Mouse (Mus musculus) lung, embryonic 14.5 days (tissue): ENCODE measurements at regions not wholly inside any gene's neighbourhood (a gene's known extent, or its start where the extent isn't known, plus 50 kb on each side); places are given as distances from the start of the nearest gene placed in this dataset.
A peak's percentile ranks its signal among the peaks of the same experiment; 100 is the strongest.
"Not testable (repeated sequence)": the region's sequence is repeated elsewhere in the genome, so short reads cannot be mapped to it uniquely, and the experiment has no call there.

Source experiments
- ATAC-seq: fragments of 200-750 bp; cut with Nextera tagmentation; 2 replicates; pipeline ENCODE4 v1.8.0; 2017; ENCODE audit warnings: mild to moderate bottlenecking, moderate TSS enrichment, moderate library complexity; ENCODE audit not compliant: insufficient read depth
- DNase-seq: peaks from one replicate; pipeline ENCODE4 v3.0.0-alpha.2; 2015
- H3K27ac ChIP-seq: fragments of 300-500 bp; sonication (generic); 2 replicates; pipeline ENCODE4 v1.5.1; 2014; ENCODE audit warnings: low read depth, mild to moderate bottlenecking, moderate library complexity
- H3K27me3 ChIP-seq: fragments of 300-500 bp; sonication (generic); 2 replicates; pipeline ENCODE4 v1.6.1; 2014; ENCODE audit warnings: low read length, control low read depth; ENCODE audit not compliant: insufficient read depth
- H3K36me3 ChIP-seq: fragments of 300-500 bp; sonication (generic); 2 replicates; pipeline ENCODE4 v1.6.1; 2014; ENCODE audit warnings: control low read depth; ENCODE audit not compliant: insufficient read depth
- H3K4me1 ChIP-seq: fragments of 300-500 bp; sonication (generic); 2 replicates; pipeline ENCODE4 v1.6.1; 2014; ENCODE audit warnings: antibody characterized with exemption, control low read depth; ENCODE audit not compliant: insufficient read depth
- H3K4me2 ChIP-seq: fragments of 300-500 bp; sonication (generic); 2 replicates; pipeline ENCODE4 v1.6.1; 2014; ENCODE audit warnings: mild to moderate bottlenecking
- H3K4me3 ChIP-seq: fragments of 300-500 bp; sonication (generic); 2 replicates; pipeline ENCODE4 v1.5.1; 2014; ENCODE audit warnings: low read depth, low read length
- H3K9ac ChIP-seq: fragments of 300-500 bp; sonication (generic); 2 replicates; pipeline ENCODE4 v1.6.1; 2014
- H3K9me3 ChIP-seq: fragments of 300-500 bp; sonication (generic); 2 replicates; pipeline ENCODE4 v1.6.1; 2016; ENCODE audit warnings: low read depth, low read length, control low read depth
- CTCF ChIP-seq: IDR thresholded peaks from 2 replicates; pipeline ENCODE4 v1.5.1; 2016; ENCODE audit warnings: antibody characterized with exemption, low read depth
- WGBS: fragments of 180-500 bp; shearing (Covaris S2); extraction: QIAGEN DNeasy Blood & Tissue Kit; methylation state at CpG from one replicate; pipeline ENCODE4 v1.1.7; 2014; 5-methylcytosine and 5-hydroxymethylcytosine counted together

DNA sequence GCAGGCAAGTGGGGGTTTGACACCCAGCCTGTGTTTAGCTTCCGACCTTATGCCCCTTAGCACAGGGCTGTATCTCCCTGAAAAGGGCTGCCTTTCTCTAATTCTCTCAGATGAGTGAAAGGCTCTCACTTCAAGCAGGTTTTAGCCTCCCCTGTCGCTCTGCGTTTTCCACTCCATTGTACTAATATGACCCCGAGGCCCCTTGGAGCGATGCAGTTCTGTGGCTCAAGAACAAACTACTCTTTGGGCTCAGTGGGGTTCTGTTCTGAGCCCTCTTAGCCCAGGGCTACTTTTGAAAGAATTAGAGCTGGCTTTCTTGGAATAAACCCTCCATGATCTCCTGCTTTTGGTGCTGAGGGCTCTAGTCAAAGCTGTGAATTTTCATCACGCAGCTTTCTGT is 53.4 kb upstream of the Castor2 start:
- Histone ChIP-seq H3K4me2 (no peak overlapping the region), H3K27ac (no peak overlapping the region), H3K36me3 (no peaks in the 10 kb centered on the region), H3K4me3 (no peak overlapping the region), H3K27me3 (no peaks in the 10 kb centered on the region), H3K4me1 (no peaks in the 10 kb centered on the region), H3K9me3 (no peaks in the 10 kb centered on the region), H3K9ac (no peak overlapping the region)
- DNase-seq (no peak), ATAC-seq (no peak)
- WGBS: 76% methylated on average over 6 of the region's 6 CpGs
- TF ChIP-seq CTCF: no peak

- not testable (repeated sequence) for H3K27me3 ChIP-seq, H3K36me3 ChIP-seq, H3K4me1 ChIP-seq, H3K9ac ChIP-seq, H3K27ac ChIP-seq, DNase-seq, H3K4me3 ChIP-seq, H3K4me2 ChIP-seq, ATAC-seq, H3K9me3 ChIP-seq
- WGBS: 44% methylated on average over 1 of the region's 2 CpGs
Measured at GRCm38 (mm10) chr5:134042938-134043337, 56.6 kb upstream of the Castor2 start.

DNA sequence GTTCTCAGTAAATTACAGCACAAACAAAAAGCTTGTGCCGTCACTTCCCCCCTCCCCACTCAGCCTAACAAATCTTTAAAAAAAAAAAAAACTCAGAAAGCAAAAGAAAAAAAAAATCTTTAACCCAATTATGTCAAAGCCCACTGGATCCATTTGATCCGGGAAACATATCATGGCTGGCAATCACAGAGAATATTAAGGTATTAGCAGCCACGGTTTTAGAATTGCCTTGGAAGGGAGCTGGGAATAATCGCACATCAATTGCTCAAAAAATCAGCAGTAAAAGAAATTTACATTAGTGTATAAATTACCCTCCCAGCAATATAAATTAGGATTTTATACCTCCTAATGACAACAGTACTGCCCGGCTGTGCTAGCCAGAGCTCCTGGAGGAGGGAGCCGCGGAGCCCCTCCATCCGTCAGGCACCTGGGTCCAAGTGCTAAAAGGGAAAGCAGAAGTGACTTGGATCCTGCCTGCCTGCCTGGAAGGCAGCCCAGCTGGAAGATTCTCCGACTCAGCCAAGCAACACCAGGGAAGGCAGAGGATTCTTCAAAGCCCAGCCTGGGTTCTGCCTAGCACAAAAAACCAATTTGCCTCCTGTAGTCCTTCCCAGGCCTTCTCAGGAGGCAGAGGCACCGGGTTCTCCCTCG is 72.1 kb upstream of the Castor2 start:
- Histone ChIP-seq H3K4me3 (no peak overlapping the region), H3K9ac (no peak overlapping the region), H3K27ac (no peak overlapping the region), H3K4me2 (no peak overlapping the region), H3K36me3 (no peaks in the 10 kb centered on the region), H3K9me3 (no peaks in the 10 kb centered on the region), H3K4me1 (no peaks in the 10 kb centered on the region), H3K27me3 (no peaks in the 10 kb centered on the region)
- WGBS: 42% methylated on average over 11 of the region's 11 CpGs
- no peak for ATAC-seq
- TF ChIP-seq CTCF: no peak
- DNase-seq: peak; percentile 66

DNA sequence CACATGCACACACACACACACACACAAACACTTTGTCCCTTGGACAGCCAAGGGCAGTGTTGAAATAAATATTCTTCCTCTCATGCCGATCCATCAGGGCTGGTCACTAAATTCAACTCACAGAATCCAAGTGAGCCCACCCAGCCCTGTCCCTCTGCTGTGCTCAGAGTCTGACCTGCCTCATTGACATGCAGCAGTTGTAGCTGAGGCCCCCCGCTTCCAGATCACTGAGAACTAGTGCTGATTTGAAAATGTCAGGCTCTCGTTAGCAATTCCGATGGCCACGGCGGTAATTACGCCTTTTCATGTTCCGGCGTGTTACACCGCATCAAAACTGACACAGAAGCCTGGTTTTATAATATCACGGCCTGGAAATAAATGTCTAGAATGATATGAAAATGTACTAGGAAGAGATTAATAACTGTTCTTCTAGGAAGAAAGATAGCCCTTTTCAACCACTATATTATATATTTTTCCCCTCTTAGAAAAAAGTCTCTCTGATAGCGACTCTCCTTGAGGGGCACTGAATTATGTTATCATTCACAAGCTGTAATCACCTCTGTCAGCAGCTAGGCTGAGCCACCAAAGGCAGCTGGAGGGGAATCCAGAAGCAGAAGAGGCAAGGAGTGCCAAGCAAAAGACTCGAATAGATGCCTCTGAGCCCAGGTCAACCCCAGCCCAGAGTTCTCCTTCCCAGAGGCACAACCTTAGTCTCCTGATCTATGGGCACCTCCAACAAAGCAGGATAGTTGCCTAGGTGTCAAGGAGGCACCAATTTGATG is 79.7 kb upstream of the Castor2 start:
- 75% methylated on average over 13 of the region's 13 CpGs for WGBS

DNA sequence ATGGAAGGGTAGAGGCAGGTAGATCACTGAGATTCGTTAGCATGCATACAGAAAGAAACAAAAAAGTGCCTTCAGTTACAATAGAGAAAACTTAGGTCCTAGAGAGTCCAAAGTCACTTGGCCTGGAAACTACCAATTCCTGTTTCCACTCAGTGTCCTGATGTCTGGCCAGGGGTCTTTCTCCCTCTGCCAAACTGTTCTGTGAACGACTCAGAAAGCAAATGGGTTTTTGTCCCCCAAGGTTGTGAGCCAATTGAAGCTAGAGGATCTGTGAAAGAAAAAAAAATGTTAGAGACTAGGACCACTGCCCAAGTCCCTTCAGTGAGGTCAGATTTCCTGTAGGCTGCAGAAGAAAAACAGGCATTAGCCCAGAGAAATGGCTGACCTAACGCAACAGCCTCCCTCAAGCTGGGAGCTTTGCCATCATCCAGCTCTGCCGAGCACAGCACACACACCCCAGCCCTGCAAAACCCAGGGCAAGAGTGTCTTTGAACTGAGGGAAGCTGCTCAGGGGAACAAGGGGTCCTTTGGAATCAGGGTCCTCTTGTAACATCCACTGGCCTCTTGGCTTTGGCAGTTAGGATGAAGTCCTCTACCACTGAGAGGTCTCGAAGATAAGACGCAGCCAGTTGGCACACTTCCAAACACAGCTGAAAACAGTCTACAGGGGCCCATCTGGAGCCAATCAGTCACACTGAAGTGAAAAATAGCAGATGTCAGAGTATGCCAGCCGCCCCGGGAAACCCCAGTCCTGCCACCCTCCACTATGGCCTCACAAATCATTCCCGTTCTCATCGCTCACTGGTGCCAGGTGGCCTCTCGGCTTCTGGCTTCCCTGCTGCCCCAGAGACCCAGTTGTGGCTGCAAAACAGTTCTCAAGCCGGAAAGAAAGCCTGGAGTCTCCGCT is 85.0 kb upstream of the Castor2 start:
- H3K4me2 ChIP-seq: peak overlapping the region; percentile 26
- no peak overlapping the region for H3K9ac ChIP-seq
- WGBS: 19% methylated on average over 13 of the region's 13 CpGs
- 0 out of 2 replicates have a peak, but pooled peaks cover 5% of the 10 kb centered on the region for H3K4me1 ChIP-seq
- ATAC-seq: peak; percentile 94
- peak overlapping the region; percentile 74 for H3K27ac ChIP-seq
- H3K27me3 ChIP-seq: no peaks in the 10 kb centered on the region
- H3K9me3 ChIP-seq: no peaks in the 10 kb centered on the region
- no peak overlapping the region for H3K4me3 ChIP-seq
- no peaks in the 10 kb centered on the region for H3K36me3 ChIP-seq
- no peak for TF ChIP-seq CTCF
- DNase-seq: peak; percentile 97

More for the DNA sequence above, 79.7 kb upstream of the Castor2 start:
- no peak overlapping the region for H3K9ac ChIP-seq
- H3K36me3 ChIP-seq: no peaks in the 10 kb centered on the region
- H3K4me2 ChIP-seq: no peak overlapping the region
- no peak overlapping the region for H3K4me3 ChIP-seq
- H3K27me3 ChIP-seq: no peaks in the 10 kb centered on the region
- no peaks in the 10 kb centered on the region for H3K9me3 ChIP-seq
- no peaks in the 10 kb centered on the region for H3K4me1 ChIP-seq
- TF ChIP-seq CTCF: no peak
- no peak overlapping the region for H3K27ac ChIP-seq
- DNase-seq (no peak), ATAC-seq (no peak)

- H3K27ac ChIP-seq: peak overlapping the region; percentile 74; the same call in 1 of the 2 replicates
- H3K36me3 ChIP-seq: no peaks in the 10 kb centered on the region
- 79% methylated on average over 8 of the region's 8 CpGs for WGBS
Measured at GRCm38 (mm10) chr5:134013206-134013605, 86.3 kb upstream of the Castor2 start.

More at GRCm38 (mm10) chr5:134013206-134013605, 86.3 kb upstream of the Castor2 start:
- no peak overlapping the region for H3K9ac ChIP-seq
- H3K9me3 ChIP-seq: no peaks in the 10 kb centered on the region
- ATAC-seq (no peak), DNase-seq (no peak)
- no peaks in the 10 kb centered on the region for H3K27me3 ChIP-seq
- no peak overlapping the region for H3K4me2 ChIP-seq
- peak; percentile 22; the same call in 1 of the 2 replicates for TF ChIP-seq CTCF
- no peak overlapping the region for H3K4me3 ChIP-seq
- 0 out of 2 replicates have a peak, but pooled peaks cover 5% of the 10 kb centered on the region for H3K4me1 ChIP-seq
